Mouse (Mus musculus): ENCODE measurements around the gene Cbfa2t3.

Gene Cbfa2t3

DNA sequence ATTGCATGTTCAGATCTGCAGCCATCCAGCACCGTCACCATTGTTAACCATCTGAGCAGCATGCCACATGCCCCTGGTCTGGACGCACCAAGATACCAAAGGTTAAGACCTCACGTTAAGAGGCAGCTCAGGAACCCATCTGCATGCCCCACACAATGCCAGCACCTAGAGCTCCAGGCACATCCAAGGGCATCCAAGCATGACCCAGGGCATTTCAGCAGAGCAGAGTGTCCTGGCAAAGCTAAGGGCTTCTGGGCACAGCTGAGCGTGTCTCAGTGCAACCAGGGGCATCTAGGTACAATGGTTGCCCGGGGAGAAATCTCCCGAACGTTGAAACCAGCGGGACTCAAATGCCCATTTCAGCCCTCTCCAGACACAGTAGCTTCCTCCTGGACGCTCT is 98.2 kb downstream of the Cbfa2t3 start:
- peak; percentile 79 to 84 for DNase-seq

DNA sequence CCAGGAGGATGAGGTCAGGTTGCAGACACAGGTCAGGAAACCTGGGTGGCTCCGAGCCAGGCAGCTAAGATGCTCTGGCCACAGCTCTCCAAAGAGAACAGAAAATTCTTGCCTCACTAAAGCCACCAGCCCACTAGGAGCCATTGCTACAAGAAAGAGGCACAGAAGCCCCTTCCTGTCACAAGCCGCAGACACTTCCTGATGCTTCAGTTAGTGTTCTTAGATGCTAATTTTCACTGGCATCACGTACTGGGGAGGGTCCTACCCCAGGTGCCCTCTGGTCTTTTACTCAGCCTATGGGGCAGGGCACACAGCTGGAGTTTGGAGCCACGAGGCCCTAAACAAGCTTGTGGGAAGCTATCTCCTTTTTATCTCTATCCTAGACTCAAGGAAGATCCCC is 102.9 kb downstream of the Cbfa2t3 start:
- DNase-seq = no peak

DNA sequence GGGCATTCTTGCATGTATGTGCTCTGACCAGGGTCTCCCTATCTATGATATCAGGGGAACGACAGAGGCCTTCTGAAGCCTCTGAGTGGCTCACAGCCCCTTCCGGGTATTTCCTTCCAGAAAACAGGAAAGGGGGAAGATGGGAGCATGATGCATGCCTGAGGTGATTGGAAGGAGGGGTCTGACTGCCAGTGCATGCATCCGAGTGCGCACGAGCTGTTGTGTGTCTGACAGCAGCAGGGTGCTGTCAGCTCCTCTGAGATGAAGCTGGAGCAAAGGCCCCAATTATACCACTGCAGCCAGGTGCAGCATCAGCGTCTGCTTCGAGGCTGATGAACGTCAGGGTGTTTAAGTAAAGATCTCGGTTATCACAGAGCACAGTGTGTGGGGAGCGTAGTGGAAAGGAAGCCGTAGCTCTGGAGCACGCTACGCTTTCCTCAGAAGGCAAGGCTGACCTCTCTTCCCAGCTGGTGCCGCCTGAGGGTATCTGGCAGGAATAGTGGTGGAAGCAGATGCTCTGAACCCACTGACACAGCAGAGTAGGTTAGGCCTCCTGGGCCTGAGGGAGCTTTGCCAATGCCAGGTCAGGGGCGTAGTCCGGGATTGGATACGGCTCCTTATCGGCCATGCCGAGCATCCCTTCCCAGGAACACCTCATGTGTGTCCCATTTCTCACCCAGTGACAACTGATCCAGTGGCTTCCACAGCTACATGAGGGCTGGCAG is 105.0 kb downstream of the Cbfa2t3 start:
- DNase-seq = no peak

DNA sequence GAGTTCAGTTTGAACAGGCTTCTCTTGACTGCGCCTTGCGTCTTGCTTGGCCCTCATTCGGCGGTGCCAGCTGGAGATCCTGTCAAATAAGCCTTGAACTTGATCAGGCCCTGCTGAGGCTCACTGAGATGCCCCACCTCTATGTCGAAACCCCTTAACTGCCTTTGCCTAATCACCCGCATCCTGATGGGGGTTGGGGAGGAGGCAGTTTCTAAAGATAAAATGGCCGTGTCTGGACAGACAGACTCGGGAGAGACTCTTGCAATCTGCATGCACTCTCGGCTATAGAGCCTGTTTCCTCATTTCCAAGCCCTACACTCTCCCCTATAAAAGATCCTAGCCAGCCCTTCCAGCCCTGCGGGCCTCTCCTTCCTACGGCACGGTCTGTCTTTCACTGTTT is 105.7 kb downstream of the Cbfa2t3 start:
- DNase-seq = no peak

DNA sequence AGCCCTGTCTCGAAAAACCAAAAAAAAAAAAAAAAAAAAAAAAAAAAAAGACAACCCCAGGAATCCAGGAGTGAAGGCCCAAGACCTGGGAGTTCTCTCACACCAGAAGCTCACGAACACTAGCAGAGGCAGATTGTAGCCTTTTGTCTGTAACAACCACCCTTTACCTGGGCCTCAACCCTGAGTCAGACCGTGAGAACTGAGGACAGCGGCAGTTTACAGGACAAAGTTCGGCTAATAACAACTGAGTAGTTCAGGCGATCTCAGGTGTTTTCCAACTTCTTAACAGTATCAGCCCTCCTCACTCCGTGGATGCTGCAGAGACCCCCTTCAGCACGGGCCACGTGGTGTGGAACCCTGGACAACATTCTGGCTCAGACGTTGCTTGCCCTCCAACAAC is 112.2 kb downstream of the Cbfa2t3 start:
- DNase-seq = no peak

DNA sequence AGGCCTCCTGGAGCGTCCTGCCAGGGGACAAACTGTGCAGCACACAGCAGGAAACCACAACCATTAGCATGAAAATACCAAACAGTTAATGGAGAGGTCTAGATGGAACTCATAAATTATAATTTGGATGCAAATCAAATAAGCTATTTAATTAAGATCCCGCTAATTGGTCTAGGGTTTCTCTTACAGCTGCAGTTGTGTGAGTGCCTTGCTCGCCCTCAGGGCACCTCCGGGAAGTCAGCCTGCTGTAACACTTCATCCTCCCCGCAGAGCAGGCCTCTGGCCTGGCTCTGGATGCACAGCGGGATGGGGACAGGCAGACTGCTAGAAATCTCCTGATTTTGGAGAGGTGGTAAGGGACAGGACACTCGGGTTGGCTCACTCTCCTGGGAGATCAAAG is 112.7 kb downstream of the Cbfa2t3 start:
- no peak for DNase-seq

DNA sequence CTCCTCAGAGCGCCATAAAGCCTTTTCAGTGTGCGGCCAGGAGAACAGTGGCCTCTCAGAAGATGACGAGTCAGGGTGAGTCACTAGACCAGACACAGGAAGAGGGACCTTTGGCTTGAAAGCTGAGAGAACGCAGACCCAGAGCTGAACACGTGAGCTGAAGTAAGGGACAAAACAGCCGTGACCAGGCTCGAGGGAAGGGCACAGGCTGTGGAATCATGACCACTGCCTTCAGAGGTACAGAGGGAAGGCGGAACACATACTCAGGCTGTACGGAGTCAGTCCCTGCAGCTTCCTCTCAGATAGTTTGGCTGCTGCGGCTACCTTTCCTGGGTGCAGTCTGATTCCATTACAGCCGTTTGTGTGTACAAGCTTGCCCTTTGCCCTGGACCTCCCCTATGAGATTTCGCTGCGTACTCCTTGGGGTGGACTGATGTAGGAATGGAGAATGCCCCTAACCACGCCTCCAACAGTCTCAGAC is 113.5 kb downstream of the Cbfa2t3 start:
- DNase-seq = no peak

DNA sequence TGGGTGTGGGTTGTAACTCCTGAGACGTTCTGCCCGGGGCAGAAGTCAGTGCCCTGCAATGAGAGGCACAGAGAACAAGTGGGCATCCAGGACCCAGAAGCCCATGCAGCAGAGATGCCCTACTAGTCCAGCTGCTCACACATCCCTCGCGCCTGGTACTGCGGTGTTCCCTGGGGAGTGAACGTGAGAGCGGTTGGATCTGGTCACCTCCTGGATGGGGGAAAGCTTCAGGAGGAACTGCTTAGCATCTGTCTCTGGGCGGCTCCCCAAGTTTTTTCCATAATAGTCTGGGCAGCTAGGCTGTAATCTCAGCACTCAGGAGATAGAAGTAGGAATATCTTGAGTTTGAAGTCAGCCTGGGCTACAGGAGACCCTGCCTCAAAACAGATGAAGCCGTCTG is 113.9 kb downstream of the Cbfa2t3 start:
- no peak for DNase-seq

DNA sequence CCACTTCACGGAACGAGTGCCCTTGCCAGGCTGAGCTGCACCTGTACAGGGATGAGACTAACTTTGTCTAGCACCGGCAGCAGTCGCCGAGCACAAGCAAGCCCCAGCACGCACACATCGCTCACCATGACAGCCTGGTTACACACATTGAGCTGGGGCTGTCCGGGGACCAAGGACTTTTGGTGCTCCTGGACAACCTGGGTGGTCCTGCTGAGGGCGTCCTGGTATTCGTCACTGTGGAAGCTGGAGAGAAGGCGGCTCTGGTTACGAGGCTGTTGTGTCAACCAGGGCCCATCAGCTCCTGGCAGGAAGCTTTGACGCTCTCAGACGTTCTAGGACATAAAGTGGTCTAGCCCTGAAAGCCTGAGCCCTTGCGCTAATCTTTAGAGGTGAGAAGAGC is 118.0 kb downstream of the Cbfa2t3 start:
- DNase-seq = no peak

DNA sequence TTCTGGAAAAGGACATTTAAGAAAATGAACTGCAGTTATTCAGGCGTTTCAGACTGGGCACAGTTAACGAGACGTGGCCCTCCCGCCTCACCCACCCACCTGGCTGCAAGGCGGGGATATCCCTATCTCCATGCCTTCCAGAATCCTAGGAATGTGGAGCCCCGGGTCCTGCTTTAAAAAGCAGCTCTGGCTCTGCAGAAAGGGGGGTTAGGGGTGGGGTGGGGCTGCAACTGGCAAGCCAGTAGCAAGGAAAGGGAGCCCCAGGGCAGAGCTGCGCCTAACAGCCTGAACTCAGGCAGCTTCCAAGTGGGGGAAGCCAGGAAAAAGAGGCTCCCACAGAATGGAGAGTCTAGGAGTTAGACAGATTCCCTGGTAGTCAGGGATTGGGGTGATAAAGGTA is 119.7 kb downstream of the Cbfa2t3 start:
- no peak for DNase-seq

DNA sequence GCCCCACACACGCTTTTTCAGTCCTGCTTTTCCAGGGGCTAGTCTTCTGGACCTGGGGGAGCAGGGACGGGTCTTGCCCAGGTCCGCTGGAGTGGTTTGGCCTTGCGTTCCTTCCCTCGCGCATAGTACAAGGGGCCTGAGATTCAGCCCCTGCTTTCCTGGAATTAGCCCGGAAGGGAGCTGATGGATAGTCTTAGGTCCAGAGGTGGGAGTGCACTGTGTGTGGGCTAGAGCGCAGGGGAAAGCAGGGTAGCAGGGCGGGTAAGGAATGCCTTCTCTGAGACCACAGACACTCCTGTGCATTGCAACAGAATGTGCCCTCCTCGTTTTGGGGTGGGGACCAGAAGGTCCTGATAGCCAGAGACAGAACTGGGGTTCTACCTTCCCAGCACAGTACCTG is 121.8 kb downstream of the Cbfa2t3 start:
- no peak for DNase-seq

DNA sequence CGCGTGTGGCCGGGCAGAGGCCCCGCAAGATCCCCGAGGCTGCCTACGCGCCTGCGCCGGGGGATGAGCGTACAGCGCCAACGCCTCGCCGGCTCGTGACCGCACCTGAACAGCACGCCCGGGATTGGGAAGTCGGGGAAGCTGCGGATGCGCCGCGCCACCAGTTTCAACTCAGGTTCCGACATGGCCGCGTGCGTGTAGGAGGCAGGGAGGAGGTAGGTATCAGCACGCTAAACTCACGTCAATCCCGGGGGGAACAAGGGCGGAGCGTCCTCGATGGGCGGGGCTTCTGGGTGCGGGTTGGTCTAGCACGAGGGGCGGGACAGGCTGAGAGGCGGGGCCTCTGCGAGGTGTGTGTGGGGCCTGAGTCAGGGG is 122.3 kb downstream of the Cbfa2t3 start, which contains the start of gene Aprt:
TSS of gene Aprt (minus strand) at position 262 of the 375 bp plus-strand sequence.
- peak; percentile 97 to 98 for DNase-seq

DNA sequence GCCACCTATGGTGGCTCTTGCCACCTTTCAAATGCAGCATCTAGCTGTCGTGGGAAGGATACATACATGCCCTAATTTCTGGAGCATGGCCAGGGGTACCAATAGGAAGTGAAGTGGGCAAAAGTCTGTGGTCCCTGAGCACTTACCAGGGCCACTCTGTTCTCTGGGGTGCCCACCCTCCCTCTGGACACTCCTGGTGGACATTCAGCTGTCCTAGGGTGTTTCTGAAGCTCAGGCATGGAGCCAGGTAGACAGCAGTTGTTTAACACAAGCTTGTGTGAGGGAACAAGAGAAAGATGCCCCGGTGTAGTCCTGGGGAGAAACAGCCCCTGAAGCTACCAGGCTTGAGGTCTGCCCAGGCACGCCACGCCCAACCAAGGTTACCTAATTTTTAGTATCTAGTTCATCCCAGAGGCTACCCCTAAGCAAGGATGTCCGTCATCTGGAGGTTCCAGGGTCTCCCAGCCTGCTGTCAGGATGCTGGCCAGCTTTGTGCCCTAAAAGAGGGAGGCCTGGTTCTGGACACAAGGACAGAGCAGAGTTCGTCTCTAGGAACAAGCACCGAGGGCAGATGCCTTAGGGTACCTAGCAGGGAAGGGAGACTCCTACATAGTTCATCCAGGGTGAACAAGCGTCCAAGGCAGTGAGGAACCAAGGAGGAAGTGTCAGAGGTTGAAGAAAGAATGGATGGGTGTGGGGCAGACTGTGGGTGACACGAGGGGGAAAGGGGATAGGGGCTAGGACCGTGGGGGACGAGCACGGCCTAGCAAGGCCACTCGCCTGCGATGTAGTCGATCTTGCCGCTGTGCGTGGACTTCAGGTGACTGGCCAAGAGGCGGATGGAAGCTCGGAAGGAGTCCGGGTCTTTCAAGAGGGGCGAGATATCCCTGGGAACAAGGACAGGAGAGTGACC is 122.9 kb downstream of the Cbfa2t3 start:
- no peak for DNase-seq

DNA sequence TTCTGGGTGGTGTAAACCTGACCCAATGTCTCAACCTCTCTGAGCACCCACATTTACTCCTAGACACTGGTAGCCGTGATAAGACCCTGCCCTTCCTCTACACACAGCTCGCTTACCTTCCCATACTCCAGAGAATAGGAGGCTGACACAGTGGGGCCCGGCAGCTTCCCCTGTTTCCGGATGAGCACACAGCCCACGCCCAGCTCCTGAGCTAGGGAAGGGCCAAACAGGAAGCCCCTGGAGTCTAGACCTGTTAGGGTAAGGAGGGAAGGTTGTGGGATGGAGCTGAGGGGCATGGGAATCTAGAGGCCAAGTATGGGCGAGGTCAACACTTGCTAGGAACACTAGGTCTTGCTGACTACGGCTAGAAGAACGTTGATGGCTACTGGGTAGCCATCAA is 123.6 kb downstream of the Cbfa2t3 start:
- no peak for DNase-seq
